In the genomic region with DNA sequence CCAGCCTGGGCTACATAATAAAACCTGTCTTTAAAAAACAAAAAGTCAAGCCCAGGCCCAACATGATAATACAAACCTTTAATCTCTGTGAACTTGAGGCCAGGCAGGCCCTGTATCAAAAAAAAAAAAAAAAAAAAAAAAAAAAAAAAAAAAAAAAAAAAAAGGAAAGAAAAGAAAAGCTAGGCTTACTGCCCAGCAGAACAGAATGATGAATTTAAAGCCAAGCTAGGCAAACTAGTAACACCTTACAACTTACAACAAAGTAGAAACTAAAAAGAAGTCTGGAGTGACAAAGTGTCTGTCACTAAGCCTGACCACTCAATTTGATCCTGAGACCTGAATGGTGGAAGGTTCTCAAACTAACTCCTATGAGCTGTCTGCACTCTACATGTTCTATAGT, we compare ENCODE assay signal across 3 mouse cellular contexts.
TF ChIP-seq lines count a peak whose summit lies in the region.

No protein-coding gene starts in this region.

TF ChIP-seq in CH12.LX, 34 proteins besides CTCF, POLR2A, EP300 and RAD21:
- TF ChIP-seq MXI1 (IDR thresholded peaks at IDR 0.05; ENCODE audit: low read depth, low read length) (no peak), ZKSCAN1 (IDR thresholded peaks at IDR 0.05; ENCODE audit: borderline replicate concordance, low read depth, low read length) (no peak), BHLHE40 (IDR thresholded peaks at IDR 0.05; ENCODE audit: low read depth, low read length) (no peak), UBTF (IDR thresholded peaks at IDR 0.05; ENCODE audit: low read depth, low read length) (no peak), ZNF384 (IDR thresholded peaks at IDR 0.05; ENCODE audit: low read depth, low read length) (peak; percentile 83), JUN (IDR thresholded peaks at IDR 0.05; ENCODE audit: insufficient read depth, low read depth, low read length) (no peak)

TF ChIP-seq in ES-E14, 5 proteins besides CTCF, POLR2A, EP300 and RAD21:
- TF ChIP-seq ZNF384 (IDR thresholded peaks at IDR 0.05; ENCODE audit: low read depth, low read length), result peak; percentile 85
- no peak for TF ChIP-seq MAFK (IDR thresholded peaks at IDR 0.05; ENCODE audit: insufficient read depth, low read depth, low read length)

TF ChIP-seq in MEL, 35 proteins besides CTCF, POLR2A, EP300 and RAD21:
- TF ChIP-seq ZNF384 (IDR thresholded peaks at IDR 0.05; ENCODE audit: low read depth, low read length), result peak; percentile 90
- TF ChIP-seq RCOR1 (IDR thresholded peaks at IDR 0.05; ENCODE audit: low read depth, low read length), result no peak
- no peak for TF ChIP-seq TCF12 (IDR thresholded peaks at IDR 0.05; ENCODE audit: low read depth, low read length)
- no peak for TF ChIP-seq MXI1 (IDR thresholded peaks at IDR 0.05; ENCODE audit: low read depth, low read length)
